Mouse (Mus musculus): ENCODE results near the gene Lrrc1. TPM values are rescaled to one million over a fixed set of nuclear protein-coding genes. Genes with fewer than 3 reads are reported as not detected.

Gene Lrrc1
- total and polyA plus RNA-seq, 2 experiments from 2014 or later = 7.4 to 19.8 TPM

DNA sequence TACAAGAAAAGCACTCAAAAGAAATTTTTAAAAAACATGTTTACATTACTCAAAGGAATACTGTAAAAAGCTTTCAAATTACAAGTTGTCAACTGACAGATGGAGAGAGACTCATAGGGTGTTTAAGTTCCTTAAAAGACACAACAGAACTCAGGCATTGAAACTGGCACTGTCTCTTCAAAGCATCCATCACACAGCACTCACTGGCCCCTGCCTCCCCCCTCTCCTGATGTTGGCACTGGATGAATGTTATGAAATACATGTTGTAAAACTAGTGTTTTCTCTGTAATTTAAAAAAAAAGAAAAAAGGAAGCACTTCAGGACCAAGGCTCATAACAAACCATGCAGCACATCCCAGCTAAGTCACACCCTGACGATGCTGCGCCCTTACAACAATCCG lies 61.1 kb downstream of the Lrrc1 start:
- 90% methylated on average over 3 of the region's 3 CpGs for WGBS
- TF ChIP-seq CTCF (IDR thresholded peaks at IDR 0.05; ENCODE audit: low read depth) = no peak
- Histone ChIP-seq H3K4me1 (ENCODE audit: insufficient read depth, low read length) (peaks cover 27% of the 10 kb centered on the region), H3K9ac (replicated peaks; ENCODE audit: low read length) (no peak overlapping the region), H3K9me3 (ENCODE audit: low read length) (no peaks in the 10 kb centered on the region), H3K4me3 (ENCODE audit: low read length) (no peak overlapping the region), H3K27ac (no peak overlapping the region), H3K4me2 (ENCODE audit: low read depth, low read length) (no peak overlapping the region), H3K36me3 (ENCODE audit: insufficient read depth, low read length) (no peaks in the 10 kb centered on the region), H3K27me3 (ENCODE audit: insufficient read depth, low read length) (no peaks in the 10 kb centered on the region)
- DNase-seq (ENCODE audit: low spot score) = no peak
- no peak for ATAC-seq

DNA sequence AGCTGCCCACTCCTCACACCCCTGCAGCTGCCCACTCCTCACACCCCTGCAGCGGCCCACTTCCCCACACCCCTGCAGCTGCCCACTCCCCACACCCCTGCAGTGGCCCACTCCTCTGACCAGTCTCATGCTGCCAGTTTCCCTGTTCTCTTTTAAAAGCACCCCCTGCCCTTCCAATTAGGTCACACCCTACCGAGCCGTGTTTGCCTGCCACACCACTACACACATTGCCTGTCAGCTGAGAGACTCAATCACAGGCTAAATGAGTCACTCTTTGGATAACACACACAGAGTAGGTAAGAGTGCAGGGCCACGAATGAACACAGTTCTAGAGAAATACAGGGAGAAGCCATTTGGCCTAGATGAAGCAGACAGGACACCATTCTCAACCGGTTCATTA lies 62.4 kb downstream of the Lrrc1 start:
- ATAC-seq = no peak

DNA sequence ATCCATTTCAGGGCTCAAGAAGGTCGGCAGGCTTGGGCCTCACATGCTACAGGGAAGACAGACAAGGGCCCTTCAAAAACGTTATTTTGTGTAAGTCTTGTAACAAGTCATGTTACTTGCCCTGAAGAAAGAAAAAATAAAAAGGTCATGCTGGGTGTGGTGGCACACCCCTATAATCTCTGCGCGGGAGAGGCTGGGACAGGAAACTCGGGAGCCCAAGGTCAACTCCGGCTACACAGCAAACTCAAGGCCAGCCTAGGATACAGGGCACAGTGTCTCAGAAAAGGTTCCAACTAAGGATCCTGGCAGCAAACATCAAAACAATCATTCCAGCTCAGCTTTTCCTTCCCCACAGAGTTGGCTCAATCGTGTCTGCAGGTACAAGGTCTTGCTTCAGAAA lies 63.3 kb downstream of the Lrrc1 start:
- Histone ChIP-seq H3K36me3 (ENCODE audit: insufficient read depth, low read length) (no peaks in the 10 kb centered on the region), H3K4me2 (ENCODE audit: low read depth, low read length) (no peak overlapping the region), H3K9ac (replicated peaks; ENCODE audit: low read length) (no peak overlapping the region), H3K4me1 (ENCODE audit: insufficient read depth, low read length) (peaks cover 30% of the 10 kb centered on the region), H3K9me3 (ENCODE audit: low read length) (no peaks in the 10 kb centered on the region), H3K4me3 (ENCODE audit: low read length) (no peak overlapping the region), H3K27ac (peak overlapping the region; percentile 41; the same call in 1 of the 2 replicates), H3K27me3 (ENCODE audit: insufficient read depth, low read length) (no peaks in the 10 kb centered on the region)
- ATAC-seq (no peak), DNase-seq (ENCODE audit: low spot score) (no peak)
- WGBS = 65% methylated on average over 7 of the region's 7 CpGs
- no peak for TF ChIP-seq CTCF (IDR thresholded peaks at IDR 0.05; ENCODE audit: low read depth)

More for the DNA sequence above, 62.4 kb downstream of the Lrrc1 start:
- no peak overlapping the region for H3K27ac ChIP-seq
- DNase-seq (ENCODE audit: low spot score) = no peak
- WGBS = 56% methylated on average over 5 of the region's 5 CpGs
- H3K27me3 ChIP-seq (ENCODE audit: insufficient read depth, low read length) = no peaks in the 10 kb centered on the region
- H3K9ac ChIP-seq (replicated peaks; ENCODE audit: low read length) = no peak overlapping the region
- H3K36me3 ChIP-seq (ENCODE audit: insufficient read depth, low read length) = no peaks in the 10 kb centered on the region
- no peak overlapping the region for H3K4me3 ChIP-seq (ENCODE audit: low read length)
- H3K9me3 ChIP-seq (ENCODE audit: low read length) = no peaks in the 10 kb centered on the region
- no peak for TF ChIP-seq CTCF (IDR thresholded peaks at IDR 0.05; ENCODE audit: low read depth)
- H3K4me2 ChIP-seq (ENCODE audit: low read depth, low read length) = no peak overlapping the region
- H3K4me1 ChIP-seq (ENCODE audit: insufficient read depth, low read length) = peaks cover 30% of the 10 kb centered on the region

DNA sequence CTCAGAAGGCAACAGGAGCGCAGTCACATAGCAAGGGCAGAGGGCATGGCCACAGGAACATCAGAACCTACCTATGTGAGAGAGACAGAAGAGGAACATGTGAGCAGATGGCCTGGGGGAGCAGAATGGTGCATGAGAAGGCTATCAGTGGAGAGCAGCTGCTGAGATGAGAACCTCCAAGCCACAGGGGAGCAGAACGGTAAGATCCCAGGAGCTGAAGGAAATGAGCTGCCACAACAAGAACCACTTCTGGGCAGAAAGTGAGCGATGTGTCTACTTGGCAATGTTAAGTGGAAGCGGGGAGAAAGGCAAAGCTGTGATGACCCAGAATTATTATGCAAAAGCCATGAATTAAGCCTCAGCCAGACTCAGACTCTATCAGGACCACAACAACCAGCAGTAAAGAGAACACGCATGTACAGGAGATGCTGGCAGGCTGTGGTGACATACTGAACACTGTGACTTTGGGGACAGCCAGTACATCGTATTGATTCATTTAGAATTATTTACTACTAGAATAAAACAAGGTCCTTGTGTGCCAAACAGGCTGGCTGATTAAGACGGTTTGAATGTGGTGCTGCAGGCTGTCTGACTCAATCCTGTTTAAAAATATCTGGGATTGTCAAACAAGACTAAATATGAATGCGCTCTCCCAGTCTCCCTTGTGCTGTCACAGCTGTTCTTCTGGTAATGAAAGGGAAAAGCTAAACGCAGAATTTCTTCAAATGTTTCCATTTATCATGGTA lies 63.9 kb downstream of the Lrrc1 start:
- 40% methylated on average over 9 of the region's 9 CpGs for WGBS
- Histone ChIP-seq H3K36me3 (ENCODE audit: insufficient read depth, low read length) (no peaks in the 10 kb centered on the region), H3K9me3 (ENCODE audit: low read length) (no peaks in the 10 kb centered on the region), H3K4me1 (ENCODE audit: insufficient read depth, low read length) (peaks cover 30% of the 10 kb centered on the region), H3K4me3 (ENCODE audit: low read length) (no peak overlapping the region), H3K27ac (peak overlapping the region; percentile 41; the same call in 1 of the 2 replicates), H3K27me3 (ENCODE audit: insufficient read depth, low read length) (no peaks in the 10 kb centered on the region), H3K9ac (replicated peaks; ENCODE audit: low read length) (no peak overlapping the region), H3K4me2 (ENCODE audit: low read depth, low read length) (no peak overlapping the region)
- 0 out of 2 replicates have a peak, but pooled peaks have one; percentile 24 for ATAC-seq
- peak; percentile 23 for DNase-seq (ENCODE audit: low spot score)
- TF ChIP-seq CTCF (IDR thresholded peaks at IDR 0.05; ENCODE audit: low read depth) = no peak

DNA sequence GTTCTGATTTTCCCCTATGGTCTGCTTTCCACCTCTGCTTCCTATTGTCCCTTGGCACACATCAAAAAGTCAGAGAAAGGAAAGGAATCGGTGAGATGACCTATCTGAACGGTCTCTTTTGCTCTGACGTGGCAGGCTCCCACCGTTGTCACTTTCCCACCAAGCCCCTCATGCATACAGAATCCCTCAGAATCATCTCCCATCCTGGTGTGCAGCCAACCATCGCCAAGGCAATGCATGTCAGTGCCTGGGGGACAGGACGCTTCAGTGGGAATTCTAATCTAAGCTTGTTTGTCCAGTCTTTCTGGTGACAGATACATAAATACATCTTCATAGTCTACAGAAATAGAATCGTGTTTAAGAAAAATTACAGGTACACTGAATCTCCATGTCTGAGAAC lies 64.7 kb downstream of the Lrrc1 start:
- 31% methylated on average over 7 of the region's 7 CpGs for whole genome bisulfite sequencing
- no peaks in the 10 kb centered on the region for H3K27me3 ChIP-seq (ENCODE audit: insufficient read depth, low read length)
- no peak for TF ChIP-seq CTCF (IDR thresholded peaks at IDR 0.05; ENCODE audit: low read depth)
- peak; percentile 49; the same call in 1 of the 2 replicates for ATAC-seq
- no peak overlapping the region for H3K9ac ChIP-seq (replicated peaks; ENCODE audit: low read length)
- 0 out of 2 replicates have a peak overlapping the region, but pooled peaks have one; percentile 13 for H3K4me2 ChIP-seq (ENCODE audit: low read depth, low read length)
- DNase-seq (ENCODE audit: low spot score) = peak; percentile 42
- peak overlapping the region; percentile 7; the same call in 1 of the 2 replicates for H3K27ac ChIP-seq
- no peak overlapping the region for H3K4me3 ChIP-seq (ENCODE audit: low read length)
- no peaks in the 10 kb centered on the region for H3K36me3 ChIP-seq (ENCODE audit: insufficient read depth, low read length)
- H3K4me1 ChIP-seq (ENCODE audit: insufficient read depth, low read length) = peaks cover 30% of the 10 kb centered on the region
- no peaks in the 10 kb centered on the region for H3K9me3 ChIP-seq (ENCODE audit: low read length)

DNA sequence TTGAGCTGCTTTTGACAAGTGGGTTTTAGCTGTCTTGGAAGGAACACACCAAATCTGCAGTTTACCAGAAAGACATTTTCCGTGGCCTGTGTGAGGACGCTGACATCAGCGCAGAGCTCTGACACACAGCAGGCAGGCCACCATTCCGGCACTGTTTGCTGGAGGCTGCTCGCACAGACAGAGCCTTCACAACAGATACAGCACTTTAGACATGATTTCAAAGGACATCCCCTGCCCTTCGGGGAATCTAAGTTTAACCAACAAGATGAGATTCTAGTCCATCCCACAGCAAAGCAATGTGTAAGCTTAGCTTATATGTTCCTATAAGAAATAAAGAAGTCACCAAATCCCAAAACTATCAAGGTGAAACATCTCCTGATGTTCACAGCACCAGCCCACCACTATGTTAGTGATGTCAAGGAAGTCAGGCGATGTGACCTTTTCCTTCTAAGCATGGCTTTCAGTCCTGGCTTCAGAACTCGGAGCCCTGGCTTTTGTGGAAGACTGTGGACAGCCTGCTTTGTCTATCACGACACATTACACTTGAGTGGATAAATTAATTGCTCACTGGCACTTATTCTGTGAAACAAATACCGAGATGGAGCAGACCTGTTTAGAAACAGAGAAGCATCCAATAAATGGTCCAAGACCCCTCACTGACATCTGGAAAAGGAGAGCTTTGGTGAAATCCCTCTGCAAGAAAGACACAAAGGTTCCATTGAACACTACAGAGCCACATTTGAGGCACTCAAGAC lies 66.3 kb downstream of the Lrrc1 start:
- no peak for TF ChIP-seq CTCF (IDR thresholded peaks at IDR 0.05; ENCODE audit: low read depth)
- DNase-seq (ENCODE audit: low spot score) (peak; percentile 24), ATAC-seq (peak; percentile 34; the same call in 1 of the 2 replicates)
- no peak overlapping the region for H3K9ac ChIP-seq (replicated peaks; ENCODE audit: low read length)
- H3K4me2 ChIP-seq (ENCODE audit: low read depth, low read length) = no peak overlapping the region
- H3K4me3 ChIP-seq (ENCODE audit: low read length) = no peak overlapping the region
- 46% methylated on average over 10 of the region's 10 CpGs for WGBS
- no peaks in the 10 kb centered on the region for H3K9me3 ChIP-seq (ENCODE audit: low read length)
- no peaks in the 10 kb centered on the region for H3K36me3 ChIP-seq (ENCODE audit: insufficient read depth, low read length)
- no peaks in the 10 kb centered on the region for H3K27me3 ChIP-seq (ENCODE audit: insufficient read depth, low read length)
- peaks cover 30% of the 10 kb centered on the region for H3K4me1 ChIP-seq (ENCODE audit: insufficient read depth, low read length)
- H3K27ac ChIP-seq = peak overlapping the region; percentile 27; the same call in 1 of the 2 replicates
